Mouse (Mus musculus) embryonic facial prominence, embryonic 14.5 days (tissue): ENCODE data around the gene Tanc2. TPM values are rescaled to one million over a fixed set of nuclear protein-coding genes. Genes with fewer than 3 reads are reported as not detected.

Experiments
- ATAC-seq: fragments of 200-750 bp; cut with Nextera tagmentation; 2 replicates; pipeline ENCODE4 v1.8.0; 2017; ENCODE audit warnings: low read depth, moderate number of reproducible peaks, moderate TSS enrichment
- DNase-seq: peaks from one replicate; pipeline ENCODE4 v3.0.0-alpha.2; 2015; ENCODE audit warnings: low spot score
- H3K27ac ChIP-seq: fragments of 300-500 bp; sonication (generic); replicated peaks from 2 replicates; pipeline ENCODE4 v1.5.1; 2014; ENCODE audit warnings: low read depth, mild to moderate bottlenecking, low read length, moderate library complexity
- H3K27me3 ChIP-seq: fragments of 300-500 bp; sonication (generic); replicated peaks from 2 replicates; pipeline ENCODE4 v1.6.1; 2014; ENCODE audit warnings: low read length; ENCODE audit not compliant: control insufficient read depth, insufficient read depth
- H3K36me3 ChIP-seq: fragments of 300-500 bp; sonication (generic); 2 replicates; pipeline ENCODE4 v1.6.1; 2014; ENCODE audit warnings: low read length, mixed read lengths; ENCODE audit not compliant: control insufficient read depth, insufficient read depth
- H3K4me1 ChIP-seq: fragments of 300-500 bp; sonication (generic); 2 replicates; pipeline ENCODE4 v1.6.1; 2014; ENCODE audit warnings: antibody characterized with exemption, low read length; ENCODE audit not compliant: control insufficient read depth, insufficient read depth
- H3K4me2 ChIP-seq: fragments of 300-500 bp; sonication (generic); 2 replicates; pipeline ENCODE4 v1.6.1; 2014; ENCODE audit warnings: low read depth, mild to moderate bottlenecking, low read length, moderate library complexity, mixed read lengths
- H3K4me3 ChIP-seq: fragments of 300-500 bp; sonication (generic); 2 replicates; pipeline ENCODE4 v1.5.1; 2014; ENCODE audit warnings: low read depth, mild to moderate bottlenecking, low read length
- H3K9ac ChIP-seq: fragments of 300-500 bp; sonication (generic); 2 replicates; pipeline ENCODE4 v1.6.1; 2014; ENCODE audit warnings: low read depth, mild to moderate bottlenecking, low read length, moderate library complexity, mixed read lengths
- H3K9me3 ChIP-seq: fragments of 300-500 bp; sonication (generic); 2 replicates; pipeline ENCODE4 v1.6.1; 2016; ENCODE audit warnings: low read length; ENCODE audit not compliant: control insufficient read depth
- WGBS: fragments of 180-500 bp; shearing (Covaris S2); extraction: QIAGEN DNeasy Blood & Tissue Kit; methylation state at CpG from one replicate; pipeline ENCODE4 v1.1.7; 2014; 5-methylcytosine and 5-hydroxymethylcytosine counted together
- polyA plus RNA-seq: library from polyadenylated mRNA; unstranded; fragments of >200 nt; fragmentation: Nextera tagmentation; extraction: Ambion mirVana; gene quantifications from 2 replicates; pipeline ENCODE4 v1.2.1, GENCODE M21; 2014

Tanc2 gene
- polyA plus RNA-seq, 1 experiment from 2014 or later = 13.7 TPM

DNA sequence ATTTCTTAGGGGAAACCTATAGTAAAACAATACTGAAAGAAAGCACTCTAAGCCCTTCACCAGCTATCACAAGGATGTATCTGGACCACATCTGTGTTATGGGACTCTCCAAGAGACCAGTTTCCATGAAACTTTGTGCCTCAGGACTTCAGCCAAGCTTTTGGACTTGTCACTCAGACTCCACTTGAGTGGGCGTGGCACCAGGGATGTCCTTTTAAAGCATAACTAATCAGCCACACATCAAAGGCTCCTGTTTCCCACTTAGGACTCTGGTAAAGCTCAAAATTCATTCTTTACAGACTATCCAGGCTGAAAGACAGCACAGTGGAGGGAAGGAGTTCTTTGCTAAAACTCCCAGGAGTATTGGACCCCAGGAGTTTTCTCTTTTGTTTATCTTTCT is 89.2 kb downstream of the Tanc2 start:
- Histone ChIP-seq H3K36me3 (no peaks in the 10 kb centered on the region), H3K4me3 (no peak overlapping the region), H3K27me3 (no peaks in the 10 kb centered on the region), H3K9ac (no peak overlapping the region), H3K27ac (no peak overlapping the region), H3K4me1 (no peaks in the 10 kb centered on the region), H3K4me2 (no peak overlapping the region), H3K9me3 (no peaks in the 10 kb centered on the region)
- DNase-seq = no peak
- no peak for ATAC-seq
- WGBS = 80% methylated on average over 1 of the region's 1 CpGs

DNA sequence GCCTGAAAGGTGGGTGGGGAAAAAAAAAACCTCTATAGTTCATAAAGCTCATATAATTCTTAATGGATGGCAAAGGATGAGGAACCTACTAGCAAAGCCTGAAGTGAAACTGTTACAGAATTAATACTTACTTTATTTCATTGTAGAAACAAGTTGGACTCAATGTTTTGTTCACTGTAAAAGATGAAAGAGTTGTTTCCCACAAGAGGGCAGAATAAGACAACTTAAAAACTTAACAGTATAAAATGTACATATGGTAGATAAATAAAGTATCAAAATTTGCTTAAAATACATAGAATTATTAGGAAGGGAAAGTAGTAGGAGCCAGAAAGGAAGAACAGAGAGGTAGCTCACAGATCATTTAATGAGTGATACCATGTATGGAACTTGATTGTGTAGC is 95.0 kb downstream of the Tanc2 start:
- H3K4me2 ChIP-seq = no peak overlapping the region
- H3K27ac ChIP-seq = no peak overlapping the region
- H3K27me3 ChIP-seq = no peaks in the 10 kb centered on the region
- H3K36me3 ChIP-seq = no peaks in the 10 kb centered on the region
- no peak overlapping the region for H3K9ac ChIP-seq
- no peak overlapping the region for H3K4me3 ChIP-seq
- no peaks in the 10 kb centered on the region for H3K9me3 ChIP-seq
- DNase-seq = no peak
- no peaks in the 10 kb centered on the region for H3K4me1 ChIP-seq
- no peak for ATAC-seq

DNA sequence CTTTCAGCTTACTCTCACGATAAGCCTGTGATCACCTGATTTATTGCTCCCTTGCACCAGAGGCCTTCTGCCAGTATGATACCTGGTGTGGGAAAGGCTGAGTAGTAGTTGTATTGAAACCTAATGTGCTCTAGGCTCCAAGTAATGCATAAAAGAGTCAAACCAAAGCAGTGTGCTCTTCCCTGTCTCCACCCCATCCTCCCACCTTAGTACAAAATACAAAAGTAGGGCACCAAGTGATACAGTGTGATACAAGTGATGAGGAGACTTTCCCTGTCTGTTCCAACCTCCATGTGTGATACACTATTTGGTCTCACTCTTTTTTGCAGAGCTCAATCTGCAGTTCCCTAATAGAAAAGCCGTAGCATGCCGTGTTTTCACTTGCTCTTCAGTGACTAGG is 110.7 kb downstream of the Tanc2 start:
- Histone ChIP-seq H3K4me3 (no peak overlapping the region), H3K27ac (no peak overlapping the region), H3K9me3 (no peaks in the 10 kb centered on the region), H3K4me2 (no peak overlapping the region), H3K36me3 (no peaks in the 10 kb centered on the region), H3K4me1 (no peaks in the 10 kb centered on the region), H3K9ac (no peak overlapping the region), H3K27me3 (no peaks in the 10 kb centered on the region)
- DNase-seq (no peak), ATAC-seq (no peak)
- WGBS = 69% methylated on average over 3 of the region's 3 CpGs

DNA sequence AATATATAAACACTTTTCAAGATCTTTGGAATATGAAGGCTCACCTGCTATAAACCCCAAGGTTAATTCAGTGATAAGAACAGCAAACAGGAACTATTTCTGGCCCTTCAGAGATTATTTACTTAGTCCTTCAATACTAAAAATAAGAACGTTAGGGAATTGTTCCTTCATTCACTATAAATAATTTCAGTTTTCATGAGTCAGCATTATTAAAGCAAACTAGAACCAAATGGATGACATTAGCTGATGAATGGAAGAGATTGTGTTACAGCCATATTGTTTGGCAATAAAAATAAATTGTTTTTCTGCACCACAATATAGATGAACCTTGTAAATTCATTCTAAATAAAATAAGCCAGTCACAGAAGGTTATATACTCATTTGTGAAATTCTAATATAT is 129.9 kb downstream of the Tanc2 start:
- ATAC-seq = no peak
- no peaks in the 10 kb centered on the region for H3K27me3 ChIP-seq
- WGBS = 58% methylated on average over 1 of the region's 1 CpGs
- no peak for DNase-seq
- no peak overlapping the region for H3K27ac ChIP-seq
- no peak overlapping the region for H3K9ac ChIP-seq
- H3K4me3 ChIP-seq = no peak overlapping the region
- no peaks in the 10 kb centered on the region for H3K9me3 ChIP-seq
- no peaks in the 10 kb centered on the region for H3K36me3 ChIP-seq
- no peak overlapping the region for H3K4me2 ChIP-seq
- no peaks in the 10 kb centered on the region for H3K4me1 ChIP-seq

DNA sequence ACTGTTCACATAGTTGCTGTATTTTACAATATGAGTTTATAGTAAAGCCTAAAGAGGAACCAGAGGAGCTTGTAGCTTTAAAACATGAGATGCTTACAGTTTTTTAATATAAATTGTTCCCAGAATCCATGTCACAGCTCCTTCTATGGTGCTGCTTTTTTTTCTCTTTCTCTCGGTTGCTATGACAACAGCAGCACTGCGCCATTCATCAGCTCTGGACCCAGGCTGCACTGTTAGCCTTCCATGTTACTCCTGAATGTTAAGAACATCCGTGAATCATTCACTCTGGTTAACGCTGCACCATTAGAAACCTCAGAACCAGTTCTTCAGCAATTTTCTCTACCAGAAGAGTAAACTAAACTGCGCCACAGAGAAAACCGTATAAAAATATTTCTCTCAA is 141.8 kb downstream of the Tanc2 start:
- Histone ChIP-seq H3K4me3 (no peak overlapping the region), H3K4me1 (peaks cover 3% of the 10 kb centered on the region; the same call in 1 of the 2 replicates), H3K27me3 (no peaks in the 10 kb centered on the region), H3K9ac (no peak overlapping the region), H3K36me3 (no peaks in the 10 kb centered on the region), H3K4me2 (no peak overlapping the region), H3K9me3 (no peaks in the 10 kb centered on the region), H3K27ac (0 out of 2 replicates have a peak overlapping the region, but pooled peaks have one; percentile 15)
- ATAC-seq (no peak), DNase-seq (peak; percentile 21)
- 58% methylated on average over 6 of the region's 6 CpGs for WGBS

DNA sequence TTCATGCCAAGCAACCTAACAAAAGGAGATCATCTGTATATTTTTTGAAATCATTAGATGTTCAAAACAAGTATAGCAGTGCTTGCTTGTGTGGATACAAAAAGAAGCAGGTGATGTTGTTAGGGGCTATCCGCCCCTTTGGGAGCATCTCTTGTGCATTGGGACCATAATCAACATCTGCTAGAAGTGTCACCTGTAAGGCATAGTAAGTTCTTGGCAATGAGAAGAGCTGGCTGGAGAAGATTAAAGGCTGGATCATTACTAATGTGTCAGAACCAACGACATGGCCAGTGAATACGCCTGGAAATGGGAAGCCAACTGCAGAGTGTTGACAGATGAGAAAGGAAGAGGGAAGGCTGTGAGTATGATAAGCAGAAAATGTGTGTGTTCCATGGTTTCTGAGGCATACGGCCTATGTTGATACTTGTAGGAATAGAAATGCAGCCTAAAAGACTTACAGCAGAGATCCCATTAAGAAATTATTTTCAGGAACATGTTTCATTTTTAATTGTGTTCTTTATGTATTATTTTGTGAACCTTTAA is 142.3 kb downstream of the Tanc2 start:
- H3K27ac ChIP-seq = 0 out of 2 replicates have a peak overlapping the region, but pooled peaks have one; percentile 15
- 54% methylated on average over 4 of the region's 4 CpGs for WGBS
- no peaks in the 10 kb centered on the region for H3K36me3 ChIP-seq
- no peaks in the 10 kb centered on the region for H3K27me3 ChIP-seq
- H3K4me1 ChIP-seq = peaks cover 3% of the 10 kb centered on the region; the same call in 1 of the 2 replicates
- DNase-seq = peak; percentile 33
- no peaks in the 10 kb centered on the region for H3K9me3 ChIP-seq
- H3K4me2 ChIP-seq = no peak overlapping the region
- ATAC-seq = peak; percentile 37; the same call in 1 of the 2 replicates
- no peak overlapping the region for H3K9ac ChIP-seq
- H3K4me3 ChIP-seq = no peak overlapping the region

DNA sequence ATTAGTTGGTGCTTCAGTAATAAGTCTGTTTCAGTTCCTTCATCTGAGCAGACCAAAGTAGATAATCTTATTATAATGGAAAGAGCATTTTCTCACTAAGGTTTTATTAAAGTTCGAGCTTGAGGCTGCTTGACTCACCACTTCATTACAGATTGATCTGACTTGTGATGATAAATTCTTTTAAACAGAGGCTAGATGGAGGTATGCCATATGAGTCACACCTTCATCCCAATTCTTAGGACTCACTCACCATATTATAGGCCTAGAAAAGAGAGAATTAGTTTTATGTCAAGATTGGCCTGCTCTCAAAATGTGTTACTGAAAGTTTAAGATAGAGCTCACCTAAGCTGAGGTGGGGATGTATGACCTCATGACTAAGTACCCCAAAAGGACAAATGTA is 153.4 kb downstream of the Tanc2 start:
- no peaks in the 10 kb centered on the region for H3K36me3 ChIP-seq
- no peaks in the 10 kb centered on the region for H3K4me1 ChIP-seq
- H3K9ac ChIP-seq = no peak overlapping the region
- H3K4me2 ChIP-seq = no peak overlapping the region
- DNase-seq (no peak), ATAC-seq (no peak)
- no peak overlapping the region for H3K27ac ChIP-seq
- no peaks in the 10 kb centered on the region for H3K27me3 ChIP-seq
- no peaks in the 10 kb centered on the region for H3K9me3 ChIP-seq
- no peak overlapping the region for H3K4me3 ChIP-seq
- WGBS = 86% methylated on average over 1 of the region's 1 CpGs

DNA sequence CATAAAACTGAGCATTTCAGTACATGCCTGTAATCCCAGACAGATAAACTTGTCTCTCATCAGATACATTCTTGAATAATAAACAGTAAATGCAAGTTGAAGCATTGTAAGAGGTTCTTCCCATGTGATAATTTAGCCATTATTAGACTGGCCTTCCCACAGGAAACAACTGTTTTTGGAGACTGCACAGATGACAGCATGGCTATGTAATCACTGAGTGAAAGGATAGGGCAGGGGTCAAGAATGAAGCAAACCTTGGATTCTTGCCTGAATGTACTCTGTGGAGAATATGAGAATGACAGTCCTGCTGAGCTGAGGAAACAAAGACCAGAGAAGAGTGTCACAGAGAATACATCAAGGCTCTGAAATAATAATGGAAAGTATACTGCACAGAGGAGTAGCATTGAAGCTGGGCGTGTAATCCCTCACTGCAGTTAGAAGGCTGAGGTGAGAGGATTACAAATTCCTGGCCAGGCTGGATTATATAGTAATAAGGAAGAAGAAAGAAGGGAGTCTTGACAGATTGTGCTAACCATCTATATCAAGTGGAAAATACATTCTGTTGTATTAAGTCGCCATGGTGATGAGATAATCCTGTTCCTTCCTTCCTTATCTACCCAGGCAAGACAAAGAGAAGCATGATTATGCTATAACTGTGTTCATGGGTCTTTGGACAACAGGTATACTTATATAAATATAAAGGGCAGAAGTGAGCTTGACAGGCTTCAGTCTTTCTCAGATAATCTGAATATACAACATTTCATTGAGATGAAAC is 159.7 kb downstream of the Tanc2 start:
- ATAC-seq (no peak; the same call in 1 of the 2 replicates), DNase-seq (peak; percentile 71)
- Histone ChIP-seq H3K4me3 (no peak overlapping the region), H3K9me3 (peaks cover 4% of the 10 kb centered on the region; the same call in 1 of the 2 replicates), H3K36me3 (no peaks in the 10 kb centered on the region), H3K4me1 (no peaks in the 10 kb centered on the region), H3K27me3 (no peaks in the 10 kb centered on the region), H3K9ac (no peak overlapping the region), H3K27ac (no peak overlapping the region), H3K4me2 (no peak overlapping the region)
- WGBS = 74% methylated on average over 2 of the region's 2 CpGs
